Mouse (Mus musculus) lung, embryonic 16.5 days (tissue): ENCODE results near the gene Fkbp9. TPM values are rescaled to one million over a fixed set of nuclear protein-coding genes. Genes with fewer than 3 reads are reported as not detected.
A peak's percentile ranks its signal among the peaks of the same experiment; 100 is the strongest.
"Not testable (repeated sequence)": the region's sequence is repeated elsewhere in the genome, so short reads cannot be mapped to it uniquely, and the experiment has no call there.

Experiments used
- ATAC-seq: fragments of 200-750 bp; cut with Nextera tagmentation; 2 replicates; pipeline ENCODE4 v1.8.0; 2017; ENCODE audit warnings: low read depth, mild to moderate bottlenecking, moderate library complexity
- H3K27ac ChIP-seq: fragments of 300-500 bp; sonication (generic); 2 replicates; pipeline ENCODE4 v1.5.1; 2014; ENCODE audit warnings: mild to moderate bottlenecking, control low read depth, low read length
- H3K27me3 ChIP-seq: fragments of 300-500 bp; sonication (generic); 2 replicates; pipeline ENCODE4 v1.6.1; 2014; ENCODE audit warnings: low read depth, low read length, mixed read lengths; ENCODE audit not compliant: control insufficient read depth, insufficient read depth
- H3K36me3 ChIP-seq: fragments of 300-500 bp; sonication (generic); 2 replicates; pipeline ENCODE4 v1.6.1; 2014; ENCODE audit warnings: low read length; ENCODE audit not compliant: control insufficient read depth, insufficient read depth
- H3K4me1 ChIP-seq: fragments of 300-500 bp; sonication (generic); replicated peaks from 2 replicates; pipeline ENCODE4 v1.6.1; 2014; ENCODE audit warnings: low read length, mixed read lengths; ENCODE audit not compliant: control insufficient read depth, insufficient read depth
- H3K4me2 ChIP-seq: fragments of 300-500 bp; sonication (generic); 2 replicates; pipeline ENCODE4 v1.6.1; 2014; ENCODE audit warnings: low read depth, low read length, control low read depth
- H3K4me3 ChIP-seq: fragments of 300-500 bp; sonication (generic); 2 replicates; pipeline ENCODE4 v1.5.1; 2014; ENCODE audit warnings: mild to moderate bottlenecking, low read length, control low read depth
- H3K9ac ChIP-seq: fragments of 300-500 bp; sonication (generic); 2 replicates; pipeline ENCODE4 v1.6.1; 2014; ENCODE audit warnings: low read length, control low read depth
- H3K9me3 ChIP-seq: fragments of 300-500 bp; sonication (generic); 2 replicates; pipeline ENCODE4 v1.6.1; 2016; ENCODE audit warnings: low read length; ENCODE audit not compliant: control insufficient read depth
- WGBS: fragments of 180-500 bp; shearing (Covaris S2); extraction: QIAGEN DNeasy Blood & Tissue Kit; methylation state at CpG from one replicate; pipeline ENCODE4 v1.1.7; 2014; 5-methylcytosine and 5-hydroxymethylcytosine counted together
- polyA plus RNA-seq: library from polyadenylated mRNA; unstranded; fragments of >200 nt; fragmentation: Nextera tagmentation; extraction: Ambion mirVana; gene quantifications from 2 replicates; pipeline ENCODE4 v1.2.1, GENCODE M21; 2015

Fkbp9 gene
- polyA plus RNA-seq, 1 experiment from 2014 or later = 184 TPM

DNA sequence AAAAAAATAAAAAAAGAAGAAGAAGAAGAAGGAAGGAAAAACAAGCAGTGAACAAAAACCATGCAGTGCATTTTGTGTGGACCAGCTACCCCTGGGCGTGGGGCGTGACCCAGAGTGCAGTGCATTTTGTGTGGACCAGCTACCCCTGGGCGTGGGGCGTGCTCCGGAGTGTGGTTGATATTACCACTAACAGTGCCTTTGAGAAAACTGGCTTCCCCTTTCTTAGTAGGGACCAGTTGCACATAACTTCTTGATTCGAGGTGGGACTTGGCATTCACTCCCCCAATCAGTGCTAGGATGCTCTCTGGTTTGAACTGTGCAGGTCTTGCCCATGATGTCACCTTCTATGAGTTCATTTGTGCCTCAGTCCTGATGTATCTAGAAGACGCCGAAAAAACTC lies 22.9 kb downstream of the Fkbp9 start:
- no peak for ATAC-seq

DNA sequence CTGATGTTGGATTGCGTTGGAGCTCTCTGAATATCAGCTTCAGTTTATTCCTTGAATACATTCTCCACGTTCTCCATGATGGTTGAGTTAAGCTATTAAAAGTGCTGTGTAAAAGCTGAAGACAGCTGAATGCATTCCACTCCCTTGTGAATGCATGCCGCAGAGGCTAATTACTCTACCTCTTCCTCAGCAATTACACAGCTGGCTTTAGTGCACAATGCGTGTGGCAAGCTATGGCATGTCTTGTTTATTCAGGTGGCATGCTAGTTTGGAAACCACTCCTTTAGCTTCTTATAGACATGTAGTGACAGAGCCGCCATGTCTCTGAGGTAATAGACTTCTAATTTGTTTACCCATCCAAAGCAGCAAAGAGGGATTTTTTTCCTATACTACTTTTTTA lies 24.9 kb downstream of the Fkbp9 start:
- Histone ChIP-seq H3K4me1 (no peaks in the 10 kb centered on the region), H3K4me3 (no peak overlapping the region), H3K27ac (no peak overlapping the region), H3K36me3 (peaks cover 26% of the 10 kb centered on the region), H3K4me2 (no peak overlapping the region), H3K27me3 (no peaks in the 10 kb centered on the region), H3K9ac (no peak overlapping the region), H3K9me3 (no peaks in the 10 kb centered on the region)
- WGBS = 84% methylated on average over 5 of the region's 5 CpGs
- no peak for ATAC-seq

More for the DNA sequence above, 22.9 kb downstream of the Fkbp9 start:
- H3K4me2 ChIP-seq = no peak overlapping the region
- H3K27ac ChIP-seq = no peak overlapping the region
- no peak overlapping the region for H3K9ac ChIP-seq
- no peaks in the 10 kb centered on the region for H3K9me3 ChIP-seq
- H3K4me3 ChIP-seq = no peak overlapping the region
- H3K36me3 ChIP-seq = peaks cover 19% of the 10 kb centered on the region
- no peaks in the 10 kb centered on the region for H3K4me1 ChIP-seq
- H3K27me3 ChIP-seq = no peaks in the 10 kb centered on the region
- WGBS = 95% methylated on average over 8 of the region's 8 CpGs

- Histone ChIP-seq H3K9ac (no peak overlapping the region), H3K9me3 (no peaks in the 10 kb centered on the region), H3K27ac (no peak overlapping the region), H3K4me1 (no peaks in the 10 kb centered on the region), H3K4me3 (no peak overlapping the region), H3K4me2 (no peak overlapping the region), H3K36me3 (peaks cover 20% of the 10 kb centered on the region), H3K27me3 (no peaks in the 10 kb centered on the region)
- WGBS = 86% methylated on average over 8 of the region's 8 CpGs
- ATAC-seq = no peak
Measured at GRCm38 (mm10) chr6:56860205-56860848, 28.5 kb downstream of the Fkbp9 start.

- H3K4me3 ChIP-seq, H3K27me3 ChIP-seq, H3K27ac ChIP-seq, H3K9ac ChIP-seq, ATAC-seq, H3K9me3 ChIP-seq, H3K4me2 ChIP-seq, H3K4me1 ChIP-seq: not testable (repeated sequence)
- H3K36me3 ChIP-seq = peaks cover 14% of the 10 kb centered on the region
- WGBS = 72% methylated on average over 1 of the region's 1 CpGs
Measured at GRCm38 (mm10) chr6:56866899-56867298, 35.0 kb downstream of the Fkbp9 start.

DNA sequence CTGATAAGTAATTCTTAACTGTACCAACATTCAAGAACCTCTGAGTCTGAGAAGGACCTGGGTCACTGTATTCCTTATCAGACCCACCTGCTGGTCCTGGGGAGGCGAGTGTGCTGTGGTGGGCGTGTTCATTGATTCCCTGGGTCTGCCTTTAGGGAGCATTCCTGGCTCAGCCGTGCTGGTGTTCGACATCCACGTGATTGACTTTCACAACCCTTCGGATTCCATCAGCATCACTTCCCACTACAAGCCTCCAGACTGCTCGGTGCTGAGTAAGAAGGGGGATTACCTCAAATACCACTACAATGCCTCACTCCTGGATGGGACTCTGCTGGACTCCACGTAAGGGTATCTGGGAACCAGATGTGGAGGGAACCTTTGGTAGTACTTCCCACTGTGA lies 36.7 kb downstream of the Fkbp9 start:
- no peak for ATAC-seq
- H3K36me3 ChIP-seq = peaks cover 19% of the 10 kb centered on the region
- WGBS = 72% methylated on average over 8 of the region's 8 CpGs

GRCm38 (mm10) chr6:56870027-56870426 lies 38.2 kb downstream of the Fkbp9 start:
- H3K4me3 ChIP-seq = no peak overlapping the region
- H3K4me1 ChIP-seq = no peaks in the 10 kb centered on the region
- peaks cover 19% of the 10 kb centered on the region for H3K36me3 ChIP-seq
- ATAC-seq = no peak
- H3K27ac ChIP-seq = no peak overlapping the region
- no peak overlapping the region for H3K9ac ChIP-seq
- H3K4me2 ChIP-seq = no peak overlapping the region
- no peaks in the 10 kb centered on the region for H3K9me3 ChIP-seq
- no peaks in the 10 kb centered on the region for H3K27me3 ChIP-seq
- 72% methylated on average over 2 of the region's 2 CpGs for WGBS

More for the DNA sequence above, 36.7 kb downstream of the Fkbp9 start:
- no peak overlapping the region for H3K4me2 ChIP-seq
- no peaks in the 10 kb centered on the region for H3K9me3 ChIP-seq
- no peak overlapping the region for H3K27ac ChIP-seq
- no peaks in the 10 kb centered on the region for H3K27me3 ChIP-seq
- H3K4me1 ChIP-seq = no peaks in the 10 kb centered on the region
- H3K9ac ChIP-seq = no peak overlapping the region
- no peak overlapping the region for H3K4me3 ChIP-seq

DNA sequence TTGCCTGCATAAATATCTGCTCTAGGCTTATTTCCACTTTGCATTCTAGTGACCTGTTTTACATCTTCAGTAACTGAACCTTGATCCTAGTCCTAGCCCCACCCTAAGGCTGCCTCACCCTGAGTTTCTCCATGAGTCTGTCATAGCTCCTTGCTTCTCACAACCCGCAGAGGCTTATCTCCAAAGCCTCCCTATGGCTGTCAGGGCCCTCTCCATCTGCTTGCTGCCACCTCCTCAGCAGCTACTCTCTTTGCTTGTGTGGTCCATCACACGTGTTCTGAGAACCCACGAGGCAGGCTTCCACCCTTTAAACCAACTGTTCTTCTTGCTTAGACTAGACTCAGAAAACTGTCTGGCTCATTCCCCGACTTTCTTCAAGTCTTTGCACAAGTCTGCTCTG lies 45.0 kb downstream of the Fkbp9 start:
- no peaks in the 10 kb centered on the region for H3K4me1 ChIP-seq
- H3K27me3 ChIP-seq = no peaks in the 10 kb centered on the region
- no peak for ATAC-seq
- H3K4me2 ChIP-seq = no peak overlapping the region
- H3K27ac ChIP-seq = no peak overlapping the region
- peaks cover 15% of the 10 kb centered on the region for H3K36me3 ChIP-seq
- 83% methylated on average over 4 of the region's 4 CpGs for WGBS
- H3K9me3 ChIP-seq = no peaks in the 10 kb centered on the region
- no peak overlapping the region for H3K9ac ChIP-seq
- H3K4me3 ChIP-seq = no peak overlapping the region

- Histone ChIP-seq H3K4me3 (no peak overlapping the region), H3K4me1 (no peaks in the 10 kb centered on the region), H3K4me2 (no peak overlapping the region), H3K36me3 (peaks cover 19% of the 10 kb centered on the region), H3K9me3 (no peaks in the 10 kb centered on the region), H3K9ac (no peak overlapping the region), H3K27me3 (no peaks in the 10 kb centered on the region), H3K27ac (no peak overlapping the region)
- no peak for ATAC-seq
- 91% methylated on average over 8 of the region's 8 CpGs for WGBS
Measured at GRCm38 (mm10) chr6:56877985-56878384, 46.1 kb downstream of the Fkbp9 start.

DNA sequence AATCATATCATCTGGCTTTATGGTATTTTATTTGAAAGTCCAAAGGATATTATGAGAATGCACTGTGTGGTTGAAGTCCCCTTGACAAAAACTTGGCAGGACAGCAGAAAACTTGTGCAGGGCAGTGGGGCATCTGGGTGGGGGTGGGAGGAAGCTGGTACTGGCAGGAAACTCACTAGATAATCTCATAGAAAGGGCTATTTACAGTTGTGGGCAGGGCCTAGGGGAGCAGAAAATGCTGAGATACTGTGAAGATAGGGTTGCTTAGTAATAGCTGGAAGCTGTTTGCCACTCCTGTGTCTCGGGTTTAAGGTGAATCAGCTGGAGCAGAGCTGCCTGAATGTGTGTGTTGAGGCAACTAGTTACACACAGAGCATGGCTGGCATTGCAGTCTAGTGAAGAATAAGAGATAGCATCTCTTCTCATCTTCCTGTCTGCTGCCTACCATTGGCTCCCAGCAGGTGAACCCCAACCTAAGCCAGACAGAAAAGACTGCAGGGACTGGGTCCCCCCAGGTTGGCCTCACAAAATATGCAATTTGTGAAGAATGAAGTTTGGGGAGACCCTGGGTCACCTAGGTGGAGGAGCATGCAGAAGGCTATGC lies 47.6 kb downstream of the Fkbp9 start:
- Histone ChIP-seq H3K4me3 (no peak overlapping the region), H3K27me3 (no peaks in the 10 kb centered on the region), H3K4me1 (no peaks in the 10 kb centered on the region), H3K36me3 (peaks cover 20% of the 10 kb centered on the region), H3K9me3 (no peaks in the 10 kb centered on the region), H3K9ac (no peak overlapping the region), H3K27ac (no peak overlapping the region), H3K4me2 (no peak overlapping the region)
- ATAC-seq = 0 out of 2 replicates have a peak, but pooled peaks have one; percentile 20
- WGBS = 53% methylated on average over 1 of the region's 1 CpGs
